Mouse (Mus musculus): ENCODE data around the gene Nsfl1c. TPM values are rescaled to one million over a fixed set of nuclear protein-coding genes. Genes with fewer than 3 reads are reported as not detected.

Gene Nsfl1c
- polyA plus RNA-seq, 1 experiment from 2014 or later = 203 TPM

Other genes with a start within 250 kb of the Nsfl1c start
- not detected in 2 replicates for gene 4921509C19Rik, start 18.0 kb upstream of the Nsfl1c start, polyA plus RNA-seq (2014; fragmentation: Nextera tagmentation; extraction: Ambion mirVana)
- 710 and 737 TPM in 2 replicates for gene Fkbp1a, start 48.3 kb downstream of the Nsfl1c start, polyA plus RNA-seq (2014; fragmentation: Nextera tagmentation; extraction: Ambion mirVana)
- 9.5 and 10.3 TPM in 2 replicates for gene Sdcbp2, start 78.4 kb downstream of the Nsfl1c start, polyA plus RNA-seq (2014; fragmentation: Nextera tagmentation; extraction: Ambion mirVana)
- 2.4 and 2.8 TPM in 2 replicates for gene Snph, start 138.4 kb downstream of the Nsfl1c start, polyA plus RNA-seq (2014; fragmentation: Nextera tagmentation; extraction: Ambion mirVana)
- gene Rad21l, start 174.4 kb downstream of the Nsfl1c start, polyA plus RNA-seq (2014; fragmentation: Nextera tagmentation; extraction: Ambion mirVana) = not detected in 2 replicates
- 2.3 and 2.7 TPM in 2 replicates for gene Tmem74b, start 207.8 kb downstream of the Nsfl1c start, polyA plus RNA-seq (2014; fragmentation: Nextera tagmentation; extraction: Ambion mirVana)